Mouse (Mus musculus) myocyte (in vitro differentiated cells): Measurements from ENCODE around the gene Rad51c. TPM values are rescaled to one million over a fixed set of nuclear protein-coding genes. Genes with fewer than 3 reads are reported as not detected.
"Not testable (repeated sequence)": the region's sequence is repeated elsewhere in the genome, so short reads cannot be mapped to it uniquely, and the experiment has no call there.

Experiments
- H3K27me3 ChIP-seq: one replicate; pipeline ENCODE4 v1.6.1; 2011; ENCODE audit not compliant: control insufficient read depth, insufficient read depth, insufficient read length
- H3K36me3 ChIP-seq: one replicate; pipeline ENCODE4 v1.6.1; 2011; ENCODE audit not compliant: control insufficient read depth, insufficient read depth
- H3K4me2 ChIP-seq: one replicate; pipeline ENCODE4 v1.6.1; 2011; ENCODE audit warnings: low read depth, control low read depth
- H3K4me3 ChIP-seq: one replicate; pipeline ENCODE4 v1.5.1; 2011; ENCODE audit warnings: mild to moderate bottlenecking, control low read depth, moderate library complexity
- H3K79me2 ChIP-seq: one replicate; pipeline ENCODE4 v1.6.1; 2011; ENCODE audit not compliant: control insufficient read depth, insufficient read depth
- H3ac ChIP-seq: one replicate; pipeline ENCODE4 v1.6.1; 2011; ENCODE audit not compliant: control insufficient read depth, insufficient read length
- CEBPB ChIP-seq: IDR thresholded peaks from 2 replicates; pipeline ENCODE4 v1.6.1; 2011; ENCODE audit warnings: mild to moderate bottlenecking, moderate library complexity; ENCODE audit not compliant: poor library complexity, insufficient read depth, severe bottlenecking
- E2F4 ChIP-seq: IDR thresholded peaks from one replicate; pipeline ENCODE4 v1.6.1; 2011; ENCODE audit warnings: mild to moderate bottlenecking, control low read depth, moderate library complexity; ENCODE audit not compliant: insufficient read depth
- MAX ChIP-seq: IDR thresholded peaks from one replicate; pipeline ENCODE4 v1.6.1; 2011; ENCODE audit warnings: low read depth, mild to moderate bottlenecking, control low read depth
- MYOD1 ChIP-seq, 3 experiments: IDR thresholded peaks; one replicate each; pipeline ENCODE4 v1.6.1; 2011; ENCODE audit warnings: control low read depth in 2 of 3, low read depth in 2 of 3, mild to moderate bottlenecking in 2 of 3, moderate library complexity in 1 of 3; ENCODE audit not compliant: insufficient read length in 2 of 3, control insufficient read depth in 1 of 3
- MYOG ChIP-seq, 3 experiments: IDR thresholded peaks; one replicate each; pipeline ENCODE4 v1.6.1; 2011; ENCODE audit warnings: control low read depth in 2 of 3, low read depth in 2 of 3, mild to moderate bottlenecking in 2 of 3; ENCODE audit not compliant: insufficient read length in 2 of 3, control insufficient read depth in 1 of 3, insufficient read depth in 1 of 3
- POLR2A ChIP-seq: IDR thresholded peaks from one replicate; pipeline ENCODE4 v1.6.1; 2011; ENCODE audit warnings: low read depth, mild to moderate bottlenecking, control low read depth, moderate library complexity; ENCODE audit not compliant: insufficient read length
- POLR2AphosphoS2 ChIP-seq: IDR thresholded peaks from one replicate; pipeline ENCODE4 v1.6.1; 2011; ENCODE audit warnings: low read depth, control low read depth; ENCODE audit not compliant: insufficient read length
- REST ChIP-seq: IDR thresholded peaks from one replicate; pipeline ENCODE4 v1.6.1; 2011; ENCODE audit warnings: mild to moderate bottlenecking, control low read depth, moderate library complexity; ENCODE audit not compliant: insufficient read depth, insufficient read length
- SRF ChIP-seq: IDR thresholded peaks from one replicate; pipeline ENCODE4 v1.6.1; 2011; ENCODE audit warnings: low read depth; ENCODE audit not compliant: control insufficient read depth, insufficient read length
- TCF12 ChIP-seq: IDR thresholded peaks from one replicate; pipeline ENCODE4 v1.6.1; 2011; ENCODE audit warnings: mild to moderate bottlenecking, control low read depth; ENCODE audit not compliant: poor library complexity, insufficient read depth, severe bottlenecking
- TCF3 ChIP-seq: IDR thresholded peaks from one replicate; pipeline ENCODE4 v1.6.1; 2011; ENCODE audit warnings: low read depth, control low read depth; ENCODE audit not compliant: insufficient read length
- USF1 ChIP-seq: IDR thresholded peaks from one replicate; pipeline ENCODE4 v1.6.1; 2011; ENCODE audit warnings: low read depth, mild to moderate bottlenecking, control low read depth, moderate library complexity
- polyA plus RNA-seq: library from polyadenylated mRNA; unstranded; fragments of >200 nt; fragmentation: generic; extraction: Trizol; gene quantifications from one replicate; pipeline ENCODE4 v1.2.1, GENCODE M21; 2012; ENCODE audit warnings: missing spikeins

Rad51c gene
- polyA plus RNA-seq, 1 experiment, result 3.5 TPM

DNA sequence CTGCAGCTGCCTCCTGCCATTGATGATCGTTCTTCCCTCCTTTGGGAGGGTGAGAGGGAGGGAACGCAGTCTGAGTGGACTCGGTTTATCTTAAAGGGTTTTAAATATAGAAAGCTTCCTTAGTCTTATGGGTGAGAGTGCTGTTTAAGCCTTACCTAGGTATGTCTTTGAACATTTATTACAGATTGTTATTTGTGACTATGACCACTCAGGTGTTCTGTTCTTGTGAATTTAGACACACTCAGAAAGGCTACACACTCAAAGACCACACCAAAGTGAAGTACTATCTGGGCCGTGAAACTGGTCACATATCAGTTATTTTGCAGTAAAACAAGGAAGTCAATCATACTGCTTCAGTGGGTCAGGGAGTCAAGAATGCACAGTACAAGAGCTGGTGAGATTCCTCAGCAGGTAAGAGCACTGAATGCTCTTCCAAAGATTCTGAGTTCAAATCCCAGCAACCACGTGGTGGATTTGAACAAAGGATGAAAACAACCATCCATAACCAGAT lies 38.7 kb upstream of the Rad51c start:
- H3K4me2 ChIP-seq, result no peak overlapping the region

DNA sequence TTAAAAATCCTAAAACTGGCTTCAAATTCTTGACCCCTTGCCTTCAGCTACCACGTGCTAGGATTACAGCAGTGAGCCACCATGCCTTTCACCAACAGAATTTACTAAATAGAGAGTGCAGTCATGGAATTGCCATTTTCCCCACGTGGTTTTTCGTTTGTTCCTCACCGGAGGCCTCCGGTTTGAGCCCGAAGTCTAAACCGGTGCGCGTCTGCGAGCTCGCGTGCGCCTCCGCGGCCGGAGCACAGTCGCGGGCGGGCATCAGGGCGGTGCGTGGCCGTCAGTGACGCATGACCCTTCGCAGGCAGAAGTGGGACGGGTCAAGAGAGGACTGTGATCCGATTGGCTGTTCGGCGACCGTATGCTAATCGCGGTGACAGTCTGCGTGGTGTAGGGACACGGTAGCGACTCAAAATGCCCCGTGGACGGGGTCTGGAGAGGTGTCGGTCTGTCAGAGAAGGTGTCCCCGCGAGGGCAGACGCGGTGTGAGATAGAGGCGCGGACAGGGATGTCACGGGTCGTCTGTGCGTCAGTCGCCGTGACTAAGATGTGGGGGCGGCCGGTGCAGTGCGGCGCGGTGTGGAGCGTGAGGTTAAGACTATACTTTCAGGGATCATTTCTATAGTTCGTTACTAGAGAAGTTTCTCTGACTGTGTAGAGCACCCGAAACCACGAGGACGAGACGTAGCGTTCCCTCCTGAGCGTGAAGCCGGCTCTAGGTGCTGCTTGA lies 38.1 kb upstream of the Rad51c start:
- H3K27me3 ChIP-seq, H3K4me3 ChIP-seq, H3ac ChIP-seq, H3K79me2 ChIP-seq, H3K36me3 ChIP-seq: not testable (repeated sequence)
- peak; percentile 15 for TF ChIP-seq POLR2AphosphoS2
- TF ChIP-seq MAX, result peak; percentile 87
- peak; percentile 27 for TF ChIP-seq USF1
- peak; percentile 61 for TF ChIP-seq POLR2A
- peak overlapping the region; percentile 81 for H3K4me2 ChIP-seq

More for the DNA sequence above, 38.7 kb upstream of the Rad51c start:
- TF ChIP-seq USF1 (peak; percentile 63), MYOG (IDR thresholded peaks at IDR 0.05; ENCODE audit: control insufficient read depth in 1 of 3, insufficient read depth in 1 of 3, insufficient read length in 2 of 3, low read depth in 2 of 3) (no peak), CEBPB (peak; percentile 47; the same call in 1 of the 2 replicates)
- Histone ChIP-seq H3ac (no peak overlapping the region), H3K4me3 (no peak overlapping the region), H3K79me2 (no peaks in the 10 kb centered on the region), H3K27me3 (no peaks in the 10 kb centered on the region), H3K36me3 (no peaks in the 10 kb centered on the region)

DNA sequence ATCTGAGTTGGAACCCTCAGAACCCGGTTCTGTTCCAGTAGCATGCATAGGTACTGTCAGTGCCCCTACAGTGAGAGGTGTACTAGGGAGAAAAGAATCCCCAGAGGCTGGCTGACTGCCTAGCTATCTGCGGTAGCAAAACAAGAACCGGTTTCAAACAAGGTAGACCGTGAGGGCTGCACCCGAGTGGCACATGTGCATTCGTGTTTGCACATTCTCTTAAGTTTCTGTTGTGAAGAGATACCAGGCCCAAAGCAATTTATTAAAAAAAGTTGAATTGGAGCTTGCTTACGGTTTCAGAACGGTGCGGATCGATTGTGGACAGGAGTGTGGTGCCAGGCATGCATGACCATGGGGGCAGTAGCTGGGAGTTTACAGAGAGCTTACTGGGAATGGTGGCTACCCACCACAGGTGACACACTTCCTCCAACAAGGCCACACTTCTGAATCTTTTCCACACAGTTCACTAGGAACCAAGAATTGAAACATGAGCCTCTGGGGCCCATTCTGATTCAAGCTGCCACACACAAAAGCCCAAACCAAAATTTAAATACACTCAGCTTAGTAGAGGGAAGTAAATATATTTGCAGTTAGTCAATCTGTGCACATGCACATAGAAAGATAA lies 35.2 kb upstream of the Rad51c start:
- Histone ChIP-seq H3ac (no peak overlapping the region), H3K4me2 (no peak overlapping the region), H3K27me3 (no peaks in the 10 kb centered on the region), H3K36me3 (no peaks in the 10 kb centered on the region), H3K79me2 (no peaks in the 10 kb centered on the region), H3K4me3 (no peak overlapping the region)
- no peak for TF ChIP-seq MYOD1 (IDR thresholded peaks at IDR 0.05; ENCODE audit: control insufficient read depth in 1 of 3, insufficient read length in 2 of 3, low read depth in 2 of 3)
- no peak for TF ChIP-seq REST
- no peak for TF ChIP-seq CEBPB
- TF ChIP-seq MYOG (IDR thresholded peaks at IDR 0.05; ENCODE audit: control insufficient read depth in 1 of 3, insufficient read depth in 1 of 3, insufficient read length in 2 of 3, low read depth in 2 of 3), result no peak
- no peak for TF ChIP-seq TCF12

DNA sequence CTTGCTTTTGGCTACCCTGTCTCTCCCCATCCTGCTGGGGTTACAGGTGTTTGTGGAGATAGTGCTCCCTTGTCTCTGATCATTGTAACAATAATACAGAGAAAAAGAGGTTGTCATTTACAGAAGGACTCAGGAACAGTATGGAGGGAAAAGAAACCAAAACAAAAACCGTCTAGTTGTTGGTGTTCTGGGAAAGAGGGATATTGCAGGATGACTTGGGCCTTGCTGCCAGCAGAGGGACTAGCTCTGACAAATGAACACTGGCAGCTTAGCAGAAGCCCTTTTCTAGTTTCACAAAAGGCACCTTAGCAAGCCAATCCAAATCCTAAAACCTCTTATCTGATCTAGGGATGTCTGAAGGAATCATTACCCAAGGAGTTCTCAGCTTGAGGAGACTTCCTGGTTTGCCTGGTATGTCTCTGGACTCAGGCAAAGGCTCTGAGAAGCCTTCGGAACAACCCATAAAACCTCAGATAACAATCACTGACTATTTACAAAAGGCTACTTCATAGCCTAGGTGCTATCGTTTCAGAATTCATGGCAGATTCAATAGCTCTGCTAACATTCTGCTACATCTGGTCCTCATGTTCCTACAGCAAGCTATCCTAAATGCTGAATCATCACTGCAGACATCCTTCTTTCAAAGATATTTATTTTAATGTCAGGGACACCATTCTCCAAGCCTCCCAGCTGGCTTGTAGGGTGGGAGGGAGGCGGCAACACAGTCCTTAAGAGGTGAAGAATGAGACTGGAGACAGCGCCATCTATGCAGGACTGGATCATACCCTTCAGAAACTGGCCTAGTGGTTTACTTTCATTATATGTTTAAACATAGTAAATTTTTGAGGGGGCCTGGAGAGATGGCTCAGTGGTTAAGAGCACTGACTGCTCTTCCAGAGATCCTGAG lies 31.8 kb upstream of the Rad51c start:
- Histone ChIP-seq H3K27me3 (no peaks in the 10 kb centered on the region), H3K79me2 (no peaks in the 10 kb centered on the region), H3ac (no peak overlapping the region), H3K36me3 (no peaks in the 10 kb centered on the region), H3K4me3 (no peak overlapping the region), H3K4me2 (no peak overlapping the region)
- no peak for TF ChIP-seq MYOG (IDR thresholded peaks at IDR 0.05; ENCODE audit: control insufficient read depth in 1 of 3, insufficient read depth in 1 of 3, insufficient read length in 2 of 3, low read depth in 2 of 3)
- no peak for TF ChIP-seq E2F4
- no peak for TF ChIP-seq USF1
- no peak for TF ChIP-seq MAX
- TF ChIP-seq TCF12, result no peak
- TF ChIP-seq CEBPB, result no peak
- TF ChIP-seq SRF, result no peak
- no peak for TF ChIP-seq POLR2A
- TF ChIP-seq TCF3, result no peak
- no peak for TF ChIP-seq MYOD1 (IDR thresholded peaks at IDR 0.05; ENCODE audit: control insufficient read depth in 1 of 3, insufficient read length in 2 of 3, low read depth in 2 of 3)
- TF ChIP-seq REST, result no peak
- TF ChIP-seq POLR2AphosphoS2, result no peak

DNA sequence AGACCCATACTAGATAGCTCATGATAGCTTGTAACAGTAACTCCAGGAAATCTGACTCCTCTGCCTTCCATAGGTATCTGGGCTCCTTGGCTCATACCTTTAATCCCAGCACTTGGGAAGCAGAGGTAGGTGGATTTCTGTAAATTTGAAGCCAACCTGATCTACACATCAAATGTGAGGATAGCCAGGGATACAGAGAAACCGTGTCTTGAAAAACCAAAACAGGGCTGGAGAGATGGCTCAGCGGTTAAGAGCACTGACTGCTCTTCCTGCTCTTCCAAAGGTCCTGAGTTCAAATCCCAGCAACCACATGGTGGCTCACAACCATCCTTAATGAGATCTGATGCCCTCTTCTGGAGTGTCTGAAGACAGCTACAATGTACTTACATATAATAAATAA lies 30.4 kb upstream of the Rad51c start:
- H3ac ChIP-seq, H3K79me2 ChIP-seq, H3K4me2 ChIP-seq: not testable (repeated sequence)

More for the DNA sequence above, 30.4 kb upstream of the Rad51c start:
- H3K4me3 ChIP-seq, H3K36me3 ChIP-seq, H3K27me3 ChIP-seq: not testable (repeated sequence)
